Mouse (Mus musculus): ENCODE measurements around the gene Gm128. TPM values are rescaled to one million over a fixed set of nuclear protein-coding genes. Genes with fewer than 3 reads are reported as not detected.
A peak's percentile ranks its signal among the peaks of the same experiment; 100 is the strongest.
"Not testable (repeated sequence)": the region's sequence is repeated elsewhere in the genome, so short reads cannot be mapped to it uniquely, and the experiment has no call there.

The Gm128 gene
- polyA plus RNA-seq, 1 experiment from 2014 or later = 0.45 TPM

DNA sequence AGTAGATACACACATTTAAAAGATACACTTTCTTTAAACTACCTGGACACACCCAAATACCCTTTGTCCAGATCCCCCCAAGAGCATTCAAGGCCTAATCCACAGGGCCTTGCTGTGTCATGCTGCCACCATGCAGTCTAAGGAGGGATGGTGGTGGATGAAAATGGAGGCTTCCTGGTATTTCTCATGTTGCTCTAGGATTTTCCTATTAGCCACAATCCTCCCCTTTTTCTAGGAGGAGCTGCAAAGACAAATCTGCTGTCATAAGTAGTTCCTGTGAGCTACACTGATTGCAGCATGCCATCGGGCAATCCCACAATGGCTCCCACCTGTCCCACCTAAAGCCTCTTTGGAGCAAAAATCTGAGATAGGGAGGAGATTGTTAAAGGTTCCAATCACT is 14.2 kb downstream of the Gm128 start:
- DNase-seq (ENCODE audit: low spot score) = no peak
- no peaks in the 10 kb centered on the region; the same call in 1 of the 2 replicates for H3K9me3 ChIP-seq
- peaks cover 54% of the 10 kb centered on the region for H3K36me3 ChIP-seq (replicated peaks)
- H3K27me3 ChIP-seq (replicated peaks; ENCODE audit: low read depth, poor library complexity, severe bottlenecking) = no peaks in the 10 kb centered on the region
- 25% methylated on average over 1 of the region's 1 CpGs for WGBS
- peak overlapping the region; percentile 96 for H3K27ac ChIP-seq (replicated peaks)
- H3K4me1 ChIP-seq = peaks cover 56% of the 10 kb centered on the region
- peak overlapping the region; percentile 97 for H3K4me3 ChIP-seq

DNA sequence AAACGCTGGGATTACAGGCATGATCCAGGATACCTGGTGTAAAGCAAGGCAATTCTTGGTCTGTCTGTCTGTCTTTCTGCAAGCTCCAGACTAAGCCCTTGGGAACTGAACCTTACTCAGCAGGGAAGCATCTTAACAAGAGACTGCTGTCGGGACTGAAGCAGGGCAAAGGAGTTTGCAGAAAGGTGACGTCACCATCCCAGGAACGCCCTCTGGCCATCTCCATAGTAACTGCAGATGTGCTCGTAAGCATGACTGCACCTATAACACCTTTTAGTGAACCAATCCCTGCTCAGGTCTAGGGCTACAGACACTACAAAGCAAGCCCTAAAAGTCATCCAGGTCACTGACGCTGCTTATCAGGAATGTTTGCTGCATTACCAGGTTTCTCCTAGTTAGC is 17.1 kb downstream of the Gm128 start:
- Histone ChIP-seq H3K9me3 (no peaks in the 10 kb centered on the region; the same call in 1 of the 2 replicates), H3K36me3 (replicated peaks) (peaks cover 68% of the 10 kb centered on the region), H3K27ac (replicated peaks) (no peak overlapping the region), H3K4me1 (peaks cover 28% of the 10 kb centered on the region), H3K4me3 (peak overlapping the region; percentile 19; the same call in 1 of the 2 replicates), H3K27me3 (replicated peaks; ENCODE audit: low read depth, poor library complexity, severe bottlenecking) (no peaks in the 10 kb centered on the region)
- peak; percentile 60 for DNase-seq (ENCODE audit: low spot score)
- WGBS = 35% methylated on average over 6 of the region's 6 CpGs

DNA sequence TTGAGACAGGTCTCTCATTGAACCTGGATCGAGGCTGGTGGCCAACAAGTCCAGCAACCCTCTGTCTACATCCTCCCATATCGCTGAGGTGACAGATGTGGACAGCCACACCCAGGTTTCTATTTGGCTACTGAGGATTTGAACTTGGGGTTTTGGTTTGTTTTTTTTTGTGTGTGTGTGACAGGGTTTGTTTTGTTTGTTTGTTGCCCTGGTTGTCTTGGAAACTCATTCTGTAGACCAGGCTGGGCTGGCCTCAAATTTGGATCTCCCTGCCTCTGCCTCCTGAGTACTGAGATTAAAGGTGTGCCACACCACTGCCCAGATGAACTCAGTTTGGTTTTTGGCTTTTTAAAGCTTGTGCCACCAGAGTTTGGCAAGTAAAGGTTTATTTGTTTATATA is 18.4 kb downstream of the Gm128 start:
- no peak overlapping the region for H3K4me3 ChIP-seq
- no peak for DNase-seq (ENCODE audit: low spot score)
- peaks cover 79% of the 10 kb centered on the region for H3K36me3 ChIP-seq (replicated peaks)
- peaks cover 30% of the 10 kb centered on the region for H3K4me1 ChIP-seq
- H3K27me3 ChIP-seq (replicated peaks; ENCODE audit: low read depth, poor library complexity, severe bottlenecking) = no peaks in the 10 kb centered on the region
- 90% methylated on average over 2 of the region's 2 CpGs for WGBS
- no peak overlapping the region for H3K27ac ChIP-seq (replicated peaks)
- no peaks in the 10 kb centered on the region; the same call in 1 of the 2 replicates for H3K9me3 ChIP-seq

DNA sequence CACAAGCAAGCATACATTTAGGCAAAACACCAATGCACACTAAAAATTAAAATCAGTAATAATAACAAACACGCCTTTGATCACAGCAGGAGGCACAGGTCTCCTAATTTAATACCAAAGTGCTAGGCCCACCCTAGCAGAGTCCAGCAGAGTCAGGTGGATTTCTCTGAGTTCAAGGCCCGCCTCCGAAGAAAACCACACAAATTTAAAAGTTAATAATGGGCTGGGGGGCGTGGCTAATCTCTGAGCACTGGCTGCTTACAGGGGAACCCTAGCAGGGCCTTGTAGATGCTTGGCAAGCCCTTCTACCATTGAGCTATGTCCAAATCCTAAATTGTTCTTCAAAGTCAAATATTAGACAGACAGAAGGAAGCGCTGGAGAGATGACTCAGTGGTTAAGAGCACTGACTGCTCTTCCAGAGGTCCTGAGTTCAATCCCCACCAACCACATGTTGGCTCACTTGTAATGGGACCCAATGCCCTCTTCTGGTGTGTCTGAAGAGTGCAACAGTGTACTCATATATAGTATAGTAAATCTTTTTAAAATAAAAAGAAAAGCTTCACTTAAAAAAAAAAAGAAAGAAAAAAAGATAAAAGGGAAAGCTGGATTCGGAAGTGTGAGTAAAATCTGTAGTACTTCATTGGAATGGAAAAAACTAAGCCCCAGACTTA is 22.8 kb downstream of the Gm128 start:
- peak overlapping the region; percentile 99 for H3K27ac ChIP-seq (replicated peaks)
- WGBS = 80% methylated on average over 6 of the region's 6 CpGs
- H3K27me3 ChIP-seq (replicated peaks; ENCODE audit: low read depth, poor library complexity, severe bottlenecking) = no peaks in the 10 kb centered on the region
- H3K4me3 ChIP-seq = peak overlapping the region; percentile 80
- H3K9me3 ChIP-seq = no peaks in the 10 kb centered on the region
- peaks cover 16% of the 10 kb centered on the region for H3K4me1 ChIP-seq
- no peak for DNase-seq (ENCODE audit: low spot score)
- peaks cover 79% of the 10 kb centered on the region for H3K36me3 ChIP-seq (replicated peaks)

DNA sequence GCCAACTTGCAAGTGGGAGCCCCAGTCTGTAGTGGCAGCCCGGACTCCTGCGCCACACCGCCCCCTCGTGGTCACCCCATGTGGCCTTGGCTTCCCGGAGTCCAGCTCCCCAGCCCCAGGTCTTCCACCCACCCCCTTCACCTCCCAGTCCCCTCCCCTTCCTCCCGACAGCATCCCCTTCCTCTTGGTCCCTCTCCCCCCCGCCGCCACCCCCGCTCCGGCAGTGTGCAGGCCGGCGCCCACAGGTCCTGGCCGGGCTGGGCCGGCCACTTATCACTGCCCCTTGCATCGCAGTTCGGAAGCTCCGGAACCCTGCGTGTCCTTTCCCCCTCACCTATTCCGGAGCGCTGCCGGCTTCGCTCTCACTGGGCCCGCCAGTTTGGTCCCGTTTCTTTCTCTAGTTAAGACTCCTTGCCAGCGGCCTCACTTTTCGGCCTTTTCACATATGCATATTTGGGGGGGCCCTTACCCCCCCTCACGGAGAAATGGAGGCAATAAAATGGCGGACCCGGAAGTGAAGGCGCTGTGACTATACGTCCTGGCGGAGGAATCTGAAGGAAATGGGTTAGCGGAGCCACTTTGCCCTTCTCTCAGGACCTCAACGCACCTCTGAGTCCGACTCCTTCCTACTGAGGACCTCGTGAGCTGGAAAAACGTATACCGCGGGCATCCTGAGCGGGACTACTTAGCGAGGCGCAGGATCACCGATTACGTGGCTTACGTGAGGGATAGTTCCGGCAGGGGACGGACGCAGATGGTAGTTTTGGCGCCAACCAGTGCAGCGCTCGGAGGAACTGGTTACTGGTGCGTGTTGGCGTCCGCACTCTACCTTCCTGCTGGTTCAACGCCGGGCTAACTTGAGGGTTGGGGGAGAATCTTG is 23.9 kb downstream of the Gm128 start, which contains the start of gene Gabpb2:
TSS of gene Gabpb2 (minus strand) at position 662 of the 880 bp plus-strand sequence.
- Histone ChIP-seq H3K27me3 (replicated peaks; ENCODE audit: low read depth, poor library complexity, severe bottlenecking) (no peaks in the 10 kb centered on the region), H3K4me3 (peak within 1 kb of the TSS; percentile 80), H3K9me3 (no peaks in the 10 kb centered on the region), H3K27ac (replicated peaks) (peak within 1 kb of the TSS; percentile 99), H3K4me1 (peaks cover 16% of the 10 kb centered on the region), H3K36me3 (replicated peaks) (peaks cover 73% of the 10 kb centered on the region)
- WGBS = under 1% methylated on average over 56 of the region's 56 CpGs
- DNase-seq (ENCODE audit: low spot score) = peak; percentile 98

DNA sequence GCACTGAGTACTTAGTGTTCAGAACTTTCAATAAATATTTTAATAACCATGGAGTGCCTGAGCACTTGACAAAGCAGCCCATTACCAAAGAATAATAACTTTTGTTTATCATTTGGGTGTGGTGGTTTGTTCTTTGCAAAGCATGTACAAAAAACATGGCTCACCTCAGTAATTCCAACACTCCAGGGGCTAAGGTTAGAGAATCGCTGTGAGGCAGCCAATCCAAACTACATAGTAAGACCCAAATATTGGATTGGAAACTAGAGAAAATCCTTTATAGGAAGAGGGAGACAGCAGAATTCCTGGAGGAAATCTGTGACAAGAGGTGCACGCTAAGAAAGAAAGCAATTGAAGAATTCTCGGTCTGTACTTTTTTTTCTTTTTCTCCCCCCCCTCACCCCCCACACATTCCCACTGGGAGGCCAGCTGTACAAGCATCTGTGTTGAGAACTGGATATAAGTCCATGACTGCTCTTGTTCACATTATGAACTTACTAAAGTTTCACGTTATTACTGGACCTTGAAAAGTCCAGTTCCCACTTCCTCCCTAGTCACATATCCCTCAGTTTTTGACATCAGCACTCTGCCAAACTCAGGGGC is 24.6 kb downstream of the Gm128 start:
- Histone ChIP-seq H3K4me1 (peaks cover 16% of the 10 kb centered on the region), H3K36me3 (replicated peaks) (peaks cover 73% of the 10 kb centered on the region), H3K4me3 (peak overlapping the region; percentile 80), H3K9me3 (no peaks in the 10 kb centered on the region), H3K27ac (replicated peaks) (peak overlapping the region; percentile 99), H3K27me3 (replicated peaks; ENCODE audit: low read depth, poor library complexity, severe bottlenecking) (no peaks in the 10 kb centered on the region)
- 28% methylated on average over 4 of the region's 4 CpGs for WGBS
- DNase-seq (ENCODE audit: low spot score) = no peak

DNA sequence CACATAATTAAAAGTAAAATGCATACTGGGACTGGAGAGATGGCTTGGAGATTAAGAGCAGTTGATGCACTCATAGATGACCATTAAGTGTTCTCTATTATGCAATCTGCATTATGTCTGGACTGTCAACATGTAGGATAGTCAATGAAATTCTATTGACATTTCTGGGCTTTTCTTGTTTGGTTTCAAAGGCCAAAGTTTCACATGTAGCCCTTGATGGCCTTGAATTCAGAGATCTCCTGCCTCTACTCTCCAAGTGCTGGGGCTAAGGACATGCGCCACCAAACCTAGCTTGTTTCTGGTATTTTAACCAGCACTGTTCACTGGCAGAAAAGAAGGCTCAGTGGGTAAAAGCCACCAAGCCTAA is 27.8 kb downstream of the Gm128 start:
- 98% methylated on average over 1 of the region's 1 CpGs for WGBS
- H3K27ac ChIP-seq (replicated peaks) = no peak overlapping the region
- no peaks in the 10 kb centered on the region for H3K9me3 ChIP-seq
- no peaks in the 10 kb centered on the region for H3K27me3 ChIP-seq (replicated peaks; ENCODE audit: low read depth, poor library complexity, severe bottlenecking)
- H3K4me1 ChIP-seq = peaks cover 16% of the 10 kb centered on the region
- DNase-seq (ENCODE audit: low spot score) = no peak
- H3K4me3 ChIP-seq = no peak overlapping the region
- peaks cover 69% of the 10 kb centered on the region for H3K36me3 ChIP-seq (replicated peaks)

DNA sequence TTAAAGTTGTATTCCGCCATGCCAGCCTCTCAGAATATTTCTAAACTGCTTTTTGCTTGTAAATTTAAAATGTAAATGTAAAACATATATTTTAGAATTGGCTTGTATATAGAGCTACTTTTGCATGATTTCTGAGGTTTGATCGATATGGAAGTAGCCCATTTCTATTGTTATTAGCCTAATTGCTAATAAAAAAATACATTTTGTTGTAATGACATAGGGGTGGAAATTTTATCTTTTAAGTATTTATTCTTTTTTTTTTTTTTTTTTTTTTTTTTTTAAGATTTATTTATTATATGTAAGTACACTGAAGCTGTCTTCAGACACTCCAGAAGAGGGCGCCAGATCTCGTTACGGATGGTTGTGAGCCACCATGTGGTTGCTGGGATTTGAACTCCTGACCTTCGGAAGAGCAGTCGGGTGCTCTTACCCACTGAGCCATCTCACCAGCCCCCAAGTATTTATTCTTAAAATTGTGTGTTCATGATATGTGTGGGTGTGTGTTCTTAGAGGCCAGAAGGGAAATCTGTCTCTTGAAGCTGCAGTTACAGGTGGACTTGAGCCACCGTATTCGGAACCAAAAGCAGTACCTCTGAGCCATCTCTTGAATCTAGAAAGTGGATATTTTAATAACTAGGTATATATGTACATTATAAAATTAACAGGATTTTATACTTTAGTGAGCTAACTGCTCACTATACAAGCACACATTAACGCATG is 28.3 kb downstream of the Gm128 start:
- WGBS = 90% methylated on average over 10 of the region's 10 CpGs
- not testable (repeated sequence) for DNase-seq (ENCODE audit: low spot score)
- H3K36me3 ChIP-seq (replicated peaks) = peaks cover 71% of the 10 kb centered on the region

DNA sequence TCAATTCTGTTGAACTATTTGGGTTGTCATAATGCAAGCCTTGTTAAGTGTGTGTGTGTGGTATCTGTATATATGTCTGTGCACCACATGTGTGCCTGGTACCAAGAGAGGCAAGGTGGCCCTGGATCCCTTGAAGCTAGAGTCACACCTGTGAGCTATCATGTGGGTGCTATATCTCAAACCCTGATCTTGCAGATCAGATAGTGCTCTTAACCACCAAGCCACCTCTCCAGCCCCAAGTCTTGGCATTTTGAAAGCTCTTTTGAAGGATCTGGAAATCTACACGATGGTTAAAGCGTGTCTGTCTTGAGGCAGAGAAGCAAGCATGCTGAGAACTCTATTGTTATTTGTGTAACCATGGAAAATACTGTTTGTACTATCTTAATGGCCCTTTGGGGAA is 30.8 kb downstream of the Gm128 start:
- peaks cover 87% of the 10 kb centered on the region for H3K36me3 ChIP-seq (replicated peaks)
- no peak overlapping the region for H3K27ac ChIP-seq (replicated peaks)
- no peaks in the 10 kb centered on the region for H3K27me3 ChIP-seq (replicated peaks; ENCODE audit: low read depth, poor library complexity, severe bottlenecking)
- no peaks in the 10 kb centered on the region for H3K9me3 ChIP-seq
- no peak overlapping the region for H3K4me3 ChIP-seq
- 84% methylated on average over 2 of the region's 2 CpGs for WGBS
- no peaks in the 10 kb centered on the region for H3K4me1 ChIP-seq
- no peak for DNase-seq (ENCODE audit: low spot score)

More for the DNA sequence above, 28.3 kb downstream of the Gm128 start:
- H3K4me3 ChIP-seq; H3K27me3 ChIP-seq (replicated peaks; ENCODE audit: low read depth, poor library complexity, severe bottlenecking); H3K27ac ChIP-seq (replicated peaks); H3K9me3 ChIP-seq: not testable (repeated sequence)
- peaks cover 12% of the 10 kb centered on the region for H3K4me1 ChIP-seq

DNA sequence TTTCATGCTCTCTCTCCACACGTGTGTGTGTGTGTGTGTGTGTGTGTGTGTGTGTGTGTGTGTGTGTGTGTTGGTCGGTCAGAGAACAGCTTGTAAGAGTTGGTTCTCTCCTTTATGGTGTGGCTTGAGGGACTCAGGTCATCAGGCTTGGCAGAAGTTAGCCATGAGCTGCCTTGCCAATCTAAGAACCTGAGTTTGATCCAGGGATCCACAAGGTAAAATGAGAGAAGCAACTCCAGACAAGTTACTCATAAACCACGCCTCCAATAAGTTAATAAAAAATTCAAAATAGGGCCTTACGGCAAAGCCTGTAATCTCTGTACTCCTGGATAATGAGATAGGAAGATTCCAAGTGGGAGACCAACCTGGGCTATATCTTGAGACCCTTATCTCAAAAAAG is 33.1 kb downstream of the Gm128 start:
- Histone ChIP-seq H3K4me1 (no peaks in the 10 kb centered on the region), H3K9me3 (no peaks in the 10 kb centered on the region), H3K27ac (replicated peaks) (no peak overlapping the region), H3K4me3 (no peak overlapping the region), H3K36me3 (replicated peaks) (peaks cover 89% of the 10 kb centered on the region), H3K27me3 (replicated peaks; ENCODE audit: low read depth, poor library complexity, severe bottlenecking) (no peaks in the 10 kb centered on the region)
- 95% methylated on average over 4 of the region's 4 CpGs for whole genome bisulfite sequencing
- DNase-seq (ENCODE audit: low spot score) = no peak

DNA sequence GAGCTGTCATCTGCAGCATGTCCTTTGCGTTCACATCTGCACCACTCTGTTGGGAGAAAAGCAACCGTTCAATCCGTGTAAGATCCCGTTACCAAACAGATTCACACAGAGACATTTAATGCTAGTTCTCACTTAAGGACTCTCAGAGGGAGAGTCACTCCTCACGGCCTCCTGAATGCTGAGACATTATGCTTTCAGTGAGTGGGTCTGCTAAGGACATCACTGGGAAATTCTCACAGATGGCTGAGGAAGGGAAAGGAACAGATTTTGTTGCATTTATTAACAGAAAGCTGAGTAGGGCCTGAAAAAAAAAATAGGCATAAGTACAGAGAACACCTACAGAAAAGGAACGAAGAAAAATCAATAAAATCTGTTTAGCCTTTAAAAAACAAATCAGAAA is 37.5 kb downstream of the Gm128 start:
- Histone ChIP-seq H3K27ac (replicated peaks) (no peak overlapping the region), H3K4me1 (no peaks in the 10 kb centered on the region), H3K36me3 (replicated peaks) (peaks cover 98% of the 10 kb centered on the region), H3K27me3 (replicated peaks; ENCODE audit: low read depth, poor library complexity, severe bottlenecking) (no peaks in the 10 kb centered on the region), H3K4me3 (no peak overlapping the region), H3K9me3 (no peaks in the 10 kb centered on the region)
- no peak for DNase-seq (ENCODE audit: low spot score)
- 92% methylated on average over 6 of the region's 6 CpGs for WGBS

DNA sequence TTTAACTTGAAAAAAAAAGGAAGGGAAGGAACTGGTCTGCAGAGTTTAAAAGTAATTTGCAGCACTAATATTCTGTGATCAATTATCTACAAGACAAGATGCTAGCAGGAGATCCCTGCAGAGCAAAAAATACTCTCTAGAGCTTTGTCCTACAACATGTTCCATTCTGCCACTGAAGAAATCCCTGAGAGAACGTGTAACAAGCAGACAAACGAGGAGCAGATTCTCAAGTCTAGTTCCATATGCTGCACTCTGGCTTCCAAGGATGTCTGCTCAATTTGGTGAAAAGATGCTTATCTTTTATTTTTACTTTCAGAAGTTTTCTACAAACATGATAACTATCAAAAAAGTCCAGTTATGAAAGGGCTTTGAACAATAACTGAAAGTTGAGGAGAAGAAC is 40.8 kb downstream of the Gm128 start:
- H3K4me1 ChIP-seq = no peaks in the 10 kb centered on the region
- peaks cover 99% of the 10 kb centered on the region for H3K36me3 ChIP-seq (replicated peaks)
- no peaks in the 10 kb centered on the region for H3K9me3 ChIP-seq
- no peak overlapping the region for H3K27ac ChIP-seq (replicated peaks)
- 72% methylated on average over 2 of the region's 2 CpGs for WGBS
- no peak overlapping the region for H3K4me3 ChIP-seq
- DNase-seq (ENCODE audit: low spot score) = no peak
- no peaks in the 10 kb centered on the region for H3K27me3 ChIP-seq (replicated peaks; ENCODE audit: low read depth, poor library complexity, severe bottlenecking)

Measured in embryonic facial prominence, embryonic 10.5 days (tissue).